In genomic region chr10:82042191-82042590, GRCm38 (mm10) we compare ENCODE assay signal across 35 mouse cellular contexts.
"Had no signal": no experiment of that assay in that cellular context is flagged by ENCODE, and none has a peak within 500 bp of the region (broad histone marks: within the 10 kb centered on the region; RNA-seq: fewer than 3 reads in every experiment).

No protein-coding gene starts in this region.

- H3K9me3 ChIP-seq: heart, embryonic 15.5 days; hindbrain, embryonic 15.5 days; intestine, embryonic 15.5 days had no signal

- H3K4me2 ChIP-seq: heart, embryonic 11.5 days; heart, embryonic 12.5 days; heart, embryonic 13.5 days; heart, embryonic 15.5 days; hindbrain, embryonic 12.5 days; hindbrain, embryonic 13.5 days; hindbrain, embryonic 14.5 days; hindbrain, embryonic 15.5 days; intestine, embryonic 15.5 days; kidney, embryonic 15.5 days had no signal

- H3K27ac ChIP-seq: heart, embryonic 10.5 days; heart, embryonic 13.5 days; heart, embryonic 15.5 days; hindbrain, embryonic 10.5 days; hindbrain, embryonic 12.5 days; hindbrain, embryonic 13.5 days; hindbrain, embryonic 14.5 days; hindbrain, embryonic 15.5 days; hindbrain, postnatal 0 days; intestine, embryonic 15.5 days; kidney, embryonic 15.5 days; kidney, postnatal 0 days; layer of hippocampus, adult 2 months had no signal

- H3K4me3 ChIP-seq: heart, embryonic 10.5 days; heart, embryonic 12.5 days; heart, embryonic 13.5 days; heart, embryonic 15.5 days; hindbrain, embryonic 10.5 days; hindbrain, embryonic 12.5 days; hindbrain, embryonic 13.5 days; hindbrain, embryonic 15.5 days; intestine, embryonic 15.5 days; kidney, embryonic 15.5 days; layer of hippocampus, adult 2 months had no signal

- ATAC-seq: hindbrain, embryonic 16.5 days; hindbrain, postnatal 0 days; inflammation-experienced regulatory T-cells, adult 6 months; intestine, embryonic 15.5 days; intestine, embryonic 16.5 days; intestine, postnatal 0 days had no signal

- H3K27me3 ChIP-seq: heart, embryonic 12.5 days; heart, embryonic 13.5 days; heart, embryonic 15.5 days; hindbrain, embryonic 12.5 days; hindbrain, embryonic 13.5 days; hindbrain, embryonic 15.5 days; intestine, embryonic 15.5 days; kidney, embryonic 15.5 days had no signal

- H3K4me1 ChIP-seq: heart, embryonic 10.5 days; heart, embryonic 12.5 days; hindbrain, embryonic 10.5 days; hindbrain, embryonic 12.5 days; intestine, embryonic 15.5 days had no signal

- DNase-seq: heart, postnatal 10 days; heart, postnatal 14 days; heart, postnatal 36 days; heart, postnatal 4 days; kidney, adult 11 months; kidney, adult 18-20 months; kidney, adult 2 months; kidney, adult 8-10 months; kidney, adult 9 months; kidney, postnatal 10 days; kidney, postnatal 14 days; kidney, postnatal 25 days; kidney, postnatal 36 days; kidney, postnatal 4 days; layer of hippocampus, adult 9-11 months; layer of hippocampus, postnatal 36 days had no signal

- H3K36me3 ChIP-seq: heart, embryonic 10.5 days; heart, embryonic 12.5 days; heart, embryonic 13.5 days; heart, embryonic 15.5 days; hindbrain, embryonic 10.5 days; hindbrain, embryonic 12.5 days; hindbrain, embryonic 13.5 days; hindbrain, embryonic 15.5 days; intestine, embryonic 15.5 days; kidney, embryonic 15.5 days had no signal

- H3K9ac ChIP-seq: heart, embryonic 12.5 days; heart, embryonic 13.5 days; heart, embryonic 15.5 days; hindbrain, embryonic 12.5 days; hindbrain, embryonic 13.5 days; hindbrain, embryonic 14.5 days; hindbrain, embryonic 15.5 days; intestine, embryonic 15.5 days; kidney, embryonic 15.5 days had no signal
